Mouse (Mus musculus): Measurements from ENCODE around the gene Nhsl1. TPM values are rescaled to one million over a fixed set of nuclear protein-coding genes. Genes with fewer than 3 reads are reported as not detected.

Gene Nhsl1
- polyA plus RNA-seq, 1 experiment from 2014 or later: 8.6 TPM

Other genes starting within 250 kb of the Nhsl1 start
- gene Ect2l, start 108.1 kb upstream of the Nhsl1 start, polyA plus RNA-seq (2015; fragmentation: Nextera tagmentation; extraction: Ambion mirVana): 1.5 and 1.7 TPM in 2 replicates
- 9.3 and 9.9 TPM in 2 replicates for gene Ccdc28a, start 84.0 kb upstream of the Nhsl1 start, polyA plus RNA-seq (2015; fragmentation: Nextera tagmentation; extraction: Ambion mirVana)
- gene Hebp2, start 227.1 kb downstream of the Nhsl1 start, polyA plus RNA-seq (2015; fragmentation: Nextera tagmentation; extraction: Ambion mirVana): 23.0 and 24.9 TPM in 2 replicates